Mouse (Mus musculus): Measurements from ENCODE around the gene Cyp2d22. TPM values are rescaled to one million over a fixed set of nuclear protein-coding genes. Genes with fewer than 3 reads are reported as not detected.

Cyp2d22 gene
- polyA plus RNA-seq (2015; fragmentation: Nextera tagmentation; extraction: Ambion mirVana) = 1.2 and 1.5 TPM in 2 replicates

GRCm38 (mm10) chr15:82379871-82380713 is at the start of gene Cyp2d22:
TSS of gene Cyp2d22 (minus strand) at chr15:82380260.
- Histone ChIP-seq H3K27me3 (ENCODE audit: control insufficient read depth, insufficient read depth, low read depth, low read length) (no peaks in the 10 kb centered on the region), H3K27ac (ENCODE audit: low read length) (no peak within 1 kb of the TSS), H3K4me1 (ENCODE audit: control insufficient read depth, insufficient read depth, low read length) (peaks cover 3% of the 10 kb centered on the region; the same call in 1 of the 2 replicates), H3K9ac (ENCODE audit: low read depth, low read length) (peak within 1 kb of the TSS; percentile 45), H3K36me3 (ENCODE audit: control insufficient read depth, insufficient read depth, low read length) (no peaks in the 10 kb centered on the region), H3K9me3 (replicated peaks; ENCODE audit: control insufficient read depth, low read length, poor library complexity, severe bottlenecking) (no peaks in the 10 kb centered on the region), H3K4me3 (ENCODE audit: low read depth, low read length) (peak within 1 kb of the TSS; percentile 32), H3K4me2 (ENCODE audit: low read length) (peak within 1 kb of the TSS; percentile 65)
- peak; percentile 32; the same call in 1 of the 2 replicates for ATAC-seq
- 3% methylated on average over 16 of the region's 24 CpGs for WGBS

- Histone ChIP-seq H3K27me3 (ENCODE audit: control insufficient read depth, insufficient read depth, low read depth, low read length) (no peaks in the 10 kb centered on the region), H3K4me1 (ENCODE audit: control insufficient read depth, insufficient read depth, low read length) (no peaks in the 10 kb centered on the region), H3K9ac (ENCODE audit: low read depth, low read length) (no peak overlapping the region), H3K9me3 (replicated peaks; ENCODE audit: control insufficient read depth, low read length, poor library complexity, severe bottlenecking) (no peaks in the 10 kb centered on the region), H3K27ac (ENCODE audit: low read length) (no peak overlapping the region), H3K36me3 (ENCODE audit: control insufficient read depth, insufficient read depth, low read length) (no peaks in the 10 kb centered on the region), H3K4me2 (ENCODE audit: low read length) (no peak overlapping the region), H3K4me3 (ENCODE audit: low read depth, low read length) (no peak overlapping the region)
- 78% methylated on average over 3 of the region's 3 CpGs for WGBS
- ATAC-seq = no peak
Measured at GRCm38 (mm10) chr15:82423471-82423870, 43.4 kb upstream of the Cyp2d22 start.

GRCm38 (mm10) chr15:82422935-82423334 is 42.9 kb upstream of the Cyp2d22 start:
- H3K36me3 ChIP-seq (ENCODE audit: control insufficient read depth, insufficient read depth, low read length) = no peaks in the 10 kb centered on the region
- no peaks in the 10 kb centered on the region for H3K4me1 ChIP-seq (ENCODE audit: control insufficient read depth, insufficient read depth, low read length)
- H3K27ac ChIP-seq (ENCODE audit: low read length) = no peak overlapping the region
- no peak overlapping the region for H3K4me2 ChIP-seq (ENCODE audit: low read length)
- H3K9me3 ChIP-seq (replicated peaks; ENCODE audit: control insufficient read depth, low read length, poor library complexity, severe bottlenecking) = no peaks in the 10 kb centered on the region
- H3K4me3 ChIP-seq (ENCODE audit: low read depth, low read length) = no peak overlapping the region
- H3K9ac ChIP-seq (ENCODE audit: low read depth, low read length) = no peak overlapping the region
- H3K27me3 ChIP-seq (ENCODE audit: control insufficient read depth, insufficient read depth, low read depth, low read length) = no peaks in the 10 kb centered on the region
- 77% methylated on average over 4 of the region's 4 CpGs for WGBS
- ATAC-seq = no peak

GRCm38 (mm10) chr15:82418616-82419015 is 38.6 kb upstream of the Cyp2d22 start:
- no peak overlapping the region for H3K27ac ChIP-seq (ENCODE audit: low read length)
- WGBS = 79% methylated on average over 1 of the region's 1 CpGs
- no peak overlapping the region for H3K9ac ChIP-seq (ENCODE audit: low read depth, low read length)
- no peak overlapping the region for H3K4me3 ChIP-seq (ENCODE audit: low read depth, low read length)
- H3K27me3 ChIP-seq (ENCODE audit: control insufficient read depth, insufficient read depth, low read depth, low read length) = no peaks in the 10 kb centered on the region
- no peaks in the 10 kb centered on the region; the same call in 1 of the 2 replicates for H3K4me1 ChIP-seq (ENCODE audit: control insufficient read depth, insufficient read depth, low read length)
- no peaks in the 10 kb centered on the region for H3K9me3 ChIP-seq (replicated peaks; ENCODE audit: control insufficient read depth, low read length, poor library complexity, severe bottlenecking)
- H3K4me2 ChIP-seq (ENCODE audit: low read length) = no peak overlapping the region
- no peaks in the 10 kb centered on the region for H3K36me3 ChIP-seq (ENCODE audit: control insufficient read depth, insufficient read depth, low read length)
- no peak for ATAC-seq

- Histone ChIP-seq H3K9me3 (replicated peaks; ENCODE audit: control insufficient read depth, low read length, poor library complexity, severe bottlenecking) (no peaks in the 10 kb centered on the region), H3K4me3 (ENCODE audit: low read depth, low read length) (no peak overlapping the region), H3K27ac (ENCODE audit: low read length) (no peak overlapping the region), H3K27me3 (ENCODE audit: control insufficient read depth, insufficient read depth, low read depth, low read length) (no peaks in the 10 kb centered on the region), H3K4me2 (ENCODE audit: low read length) (peak overlapping the region; percentile 31; the same call in 1 of the 2 replicates), H3K36me3 (ENCODE audit: control insufficient read depth, insufficient read depth, low read length) (no peaks in the 10 kb centered on the region), H3K9ac (ENCODE audit: low read depth, low read length) (no peak overlapping the region), H3K4me1 (ENCODE audit: control insufficient read depth, insufficient read depth, low read length) (no peaks in the 10 kb centered on the region; the same call in 1 of the 2 replicates)
- 14% methylated on average over 16 of the region's 16 CpGs for WGBS
- peak; percentile 71 for ATAC-seq
Measured at GRCm38 (mm10) chr15:82416797-82417789, 37.0 kb upstream of the Cyp2d22 start.

GRCm38 (mm10) chr15:82407536-82407935 is 27.5 kb upstream of the Cyp2d22 start:
- Histone ChIP-seq H3K9me3 (replicated peaks; ENCODE audit: control insufficient read depth, low read length, poor library complexity, severe bottlenecking) (no peaks in the 10 kb centered on the region), H3K36me3 (ENCODE audit: control insufficient read depth, insufficient read depth, low read length) (no peaks in the 10 kb centered on the region), H3K27me3 (ENCODE audit: control insufficient read depth, insufficient read depth, low read depth, low read length) (no peaks in the 10 kb centered on the region), H3K4me1 (ENCODE audit: control insufficient read depth, insufficient read depth, low read length) (no peaks in the 10 kb centered on the region), H3K4me3 (ENCODE audit: low read depth, low read length) (no peak overlapping the region), H3K9ac (ENCODE audit: low read depth, low read length) (no peak overlapping the region), H3K4me2 (ENCODE audit: low read length) (no peak overlapping the region), H3K27ac (ENCODE audit: low read length) (no peak overlapping the region)
- ATAC-seq = no peak
- WGBS = 80% methylated on average over 4 of the region's 4 CpGs

- no peaks in the 10 kb centered on the region for H3K9me3 ChIP-seq (replicated peaks; ENCODE audit: control insufficient read depth, low read length, poor library complexity, severe bottlenecking)
- no peaks in the 10 kb centered on the region for H3K27me3 ChIP-seq (ENCODE audit: control insufficient read depth, insufficient read depth, low read depth, low read length)
- 96% methylated on average over 6 of the region's 6 CpGs for WGBS
- no peak within 1 kb of the TSS for H3K4me2 ChIP-seq (ENCODE audit: low read length)
- ATAC-seq = no peak
- H3K4me1 ChIP-seq (ENCODE audit: control insufficient read depth, insufficient read depth, low read length) = no peaks in the 10 kb centered on the region
- no peak within 1 kb of the TSS for H3K4me3 ChIP-seq (ENCODE audit: low read depth, low read length)
- no peak within 1 kb of the TSS for H3K27ac ChIP-seq (ENCODE audit: low read length)
- H3K36me3 ChIP-seq (ENCODE audit: control insufficient read depth, insufficient read depth, low read length) = no peaks in the 10 kb centered on the region
- no peak within 1 kb of the TSS for H3K9ac ChIP-seq (ENCODE audit: low read depth, low read length)
Measured at GRCm38 (mm10) chr15:82406981-82407380, 26.9 kb upstream of the Cyp2d22 start, which contains the start of gene Cyp2d10. TSS of gene Cyp2d10 (minus strand) at chr15:82407195.

GRCm38 (mm10) chr15:82404163-82404562 is 24.1 kb upstream of the Cyp2d22 start:
- no peak overlapping the region for H3K4me2 ChIP-seq (ENCODE audit: low read length)
- no peak for ATAC-seq
- 91% methylated on average over 3 of the region's 3 CpGs for WGBS
- H3K9me3 ChIP-seq (replicated peaks; ENCODE audit: control insufficient read depth, low read length, poor library complexity, severe bottlenecking) = no peaks in the 10 kb centered on the region
- no peaks in the 10 kb centered on the region for H3K4me1 ChIP-seq (ENCODE audit: control insufficient read depth, insufficient read depth, low read length)
- H3K27me3 ChIP-seq (ENCODE audit: control insufficient read depth, insufficient read depth, low read depth, low read length) = no peaks in the 10 kb centered on the region
- H3K27ac ChIP-seq (ENCODE audit: low read length) = no peak overlapping the region
- no peaks in the 10 kb centered on the region for H3K36me3 ChIP-seq (ENCODE audit: control insufficient read depth, insufficient read depth, low read length)
- no peak overlapping the region for H3K4me3 ChIP-seq (ENCODE audit: low read depth, low read length)
- H3K9ac ChIP-seq (ENCODE audit: low read depth, low read length) = no peak overlapping the region
